Mouse (Mus musculus) liver, embryonic 14.5 days (tissue): Measurements from ENCODE around the gene Hip1.

Source experiments
- CTCF ChIP-seq: IDR thresholded peaks from 2 replicates; pipeline ENCODE4 v1.5.1; 2016; ENCODE audit warnings: antibody characterized with exemption, low read depth, control low read depth
- EP300 ChIP-seq: IDR thresholded peaks from 2 replicates; pipeline ENCODE4 v1.6.1; 2016; ENCODE audit warnings: antibody characterized with exemption, low read depth

- TF ChIP-seq CTCF: no peak
- no peak for TF ChIP-seq EP300
Measured at GRCm38 (mm10) chr5:135381356-135381925, 163.5 kb downstream of the Hip1 start.
